Mouse (Mus musculus): ENCODE data around the gene Kdm2b. TPM values are rescaled to one million over a fixed set of nuclear protein-coding genes. Genes with fewer than 3 reads are reported as not detected.
A peak's percentile ranks its signal among the peaks of the same experiment; 100 is the strongest.

Gene Kdm2b
- polyA plus RNA-seq, 1 experiment: 30.3 TPM

GRCm38 (mm10) chr5:122965427-122965826 is 24.2 kb downstream of the Kdm2b start:
- TF ChIP-seq CTCF (IDR thresholded peaks at IDR 0.05; ENCODE audit: extremely low read depth, insufficient read depth, insufficient read length, insufficient replicate concordance) (no peak), POLR2A (IDR thresholded peaks at IDR 0.05; ENCODE audit: low read depth, low read length) (no peak)
- Histone ChIP-seq H3K36me3 (ENCODE audit: control insufficient read depth, insufficient read depth, low read length) (no peaks in the 10 kb centered on the region), H3K4me3 (ENCODE audit: extremely low read depth, insufficient read depth, insufficient read length) (no peak overlapping the region), H3K4me1 (ENCODE audit: control insufficient read depth, insufficient read depth, insufficient read length) (no peaks in the 10 kb centered on the region; the same call in 1 of the 2 replicates), H3K27me3 (ENCODE audit: control insufficient read depth, insufficient read depth, low read length) (no peaks in the 10 kb centered on the region), H3K27ac (ENCODE audit: insufficient read depth, low read length) (no peak overlapping the region)
- 42% methylated on average over 11 of the region's 11 CpGs for WGBS
- DNase-seq (ENCODE audit: low read depth in 1 of 2, low spot score in 2 of 2): no peak

GRCm38 (mm10) chr5:122964853-122965252 is 24.8 kb downstream of the Kdm2b start:
- no peak for TF ChIP-seq POLR2A (IDR thresholded peaks at IDR 0.05; ENCODE audit: low read depth, low read length)
- TF ChIP-seq CTCF (IDR thresholded peaks at IDR 0.05; ENCODE audit: extremely low read depth, insufficient read depth, insufficient read length, insufficient replicate concordance): no peak
- 87% methylated on average over 6 of the region's 6 CpGs for WGBS
- no peak for DNase-seq (ENCODE audit: low read depth in 1 of 2, low spot score in 2 of 2)
- Histone ChIP-seq H3K27me3 (ENCODE audit: control insufficient read depth, insufficient read depth, low read length) (no peaks in the 10 kb centered on the region), H3K36me3 (ENCODE audit: control insufficient read depth, insufficient read depth, low read length) (no peaks in the 10 kb centered on the region), H3K4me1 (ENCODE audit: control insufficient read depth, insufficient read depth, insufficient read length) (no peaks in the 10 kb centered on the region; the same call in 1 of the 2 replicates), H3K4me3 (ENCODE audit: extremely low read depth, insufficient read depth, insufficient read length) (no peak overlapping the region), H3K27ac (ENCODE audit: insufficient read depth, low read length) (no peak overlapping the region)

- no peak for DNase-seq (ENCODE audit: low read depth in 1 of 2, low spot score in 2 of 2)
These were observed 27.7 kb downstream of the Kdm2b start for GRCm38 (mm10) chr5:122961905-122962304.

GRCm38 (mm10) chr5:122959391-122959790 is 30.2 kb downstream of the Kdm2b start:
- H3K36me3 ChIP-seq (ENCODE audit: control insufficient read depth, insufficient read depth, low read length): no peaks in the 10 kb centered on the region
- WGBS: 93% methylated on average over 11 of the region's 11 CpGs
- no peaks in the 10 kb centered on the region for H3K27me3 ChIP-seq (ENCODE audit: control insufficient read depth, insufficient read depth, low read length)
- DNase-seq (ENCODE audit: low read depth in 1 of 2, low spot score in 2 of 2): no peak
- peaks cover 4% of the 10 kb centered on the region; the same call in 1 of the 2 replicates for H3K4me1 ChIP-seq (ENCODE audit: control insufficient read depth, insufficient read depth, insufficient read length)
- no peak overlapping the region for H3K27ac ChIP-seq (ENCODE audit: insufficient read depth, low read length)
- TF ChIP-seq POLR2A (IDR thresholded peaks at IDR 0.05; ENCODE audit: low read depth, low read length): no peak
- TF ChIP-seq CTCF (IDR thresholded peaks at IDR 0.05; ENCODE audit: extremely low read depth, insufficient read depth, insufficient read length, insufficient replicate concordance): no peak
- no peak overlapping the region for H3K4me3 ChIP-seq (ENCODE audit: extremely low read depth, insufficient read depth, insufficient read length)

More at GRCm38 (mm10) chr5:122961905-122962304, 27.7 kb downstream of the Kdm2b start:
- H3K4me1 ChIP-seq (ENCODE audit: control insufficient read depth, insufficient read depth, insufficient read length): no peaks in the 10 kb centered on the region
- H3K27ac ChIP-seq (ENCODE audit: insufficient read depth, low read length): no peak overlapping the region
- no peak for TF ChIP-seq POLR2A (IDR thresholded peaks at IDR 0.05; ENCODE audit: low read depth, low read length)
- no peak for TF ChIP-seq CTCF (IDR thresholded peaks at IDR 0.05; ENCODE audit: extremely low read depth, insufficient read depth, insufficient read length, insufficient replicate concordance)
- WGBS: 90% methylated on average over 3 of the region's 3 CpGs
- H3K4me3 ChIP-seq (ENCODE audit: extremely low read depth, insufficient read depth, insufficient read length): no peak overlapping the region
- no peaks in the 10 kb centered on the region for H3K27me3 ChIP-seq (ENCODE audit: control insufficient read depth, insufficient read depth, low read length)
- no peaks in the 10 kb centered on the region for H3K36me3 ChIP-seq (ENCODE audit: control insufficient read depth, insufficient read depth, low read length)

- Histone ChIP-seq H3K4me1 (ENCODE audit: control insufficient read depth, insufficient read depth, insufficient read length) (peaks cover 9% of the 10 kb centered on the region), H3K36me3 (ENCODE audit: control insufficient read depth, insufficient read depth, low read length) (no peaks in the 10 kb centered on the region), H3K4me3 (ENCODE audit: extremely low read depth, insufficient read depth, insufficient read length) (no peak overlapping the region), H3K27ac (ENCODE audit: insufficient read depth, low read length) (no peak overlapping the region), H3K27me3 (ENCODE audit: control insufficient read depth, insufficient read depth, low read length) (no peaks in the 10 kb centered on the region)
- no peak for DNase-seq (ENCODE audit: low read depth in 1 of 2, low spot score in 2 of 2)
- WGBS: 28% methylated on average over 3 of the region's 3 CpGs
- TF ChIP-seq POLR2A (IDR thresholded peaks at IDR 0.05; ENCODE audit: low read depth, low read length): no peak
- no peak for TF ChIP-seq CTCF (IDR thresholded peaks at IDR 0.05; ENCODE audit: extremely low read depth, insufficient read depth, insufficient read length, insufficient replicate concordance)
These were observed 33.6 kb downstream of the Kdm2b start for GRCm38 (mm10) chr5:122956059-122956458.

- Histone ChIP-seq H3K4me3 (ENCODE audit: extremely low read depth, insufficient read depth, insufficient read length) (peak overlapping the region; percentile 47), H3K27me3 (ENCODE audit: control insufficient read depth, insufficient read depth, low read length) (no peaks in the 10 kb centered on the region), H3K4me1 (ENCODE audit: control insufficient read depth, insufficient read depth, insufficient read length) (peaks cover 26% of the 10 kb centered on the region), H3K36me3 (ENCODE audit: control insufficient read depth, insufficient read depth, low read length) (no peaks in the 10 kb centered on the region; the same call in 1 of the 2 replicates), H3K27ac (ENCODE audit: insufficient read depth, low read length) (peak overlapping the region; percentile 9; the same call in 1 of the 2 replicates)
- WGBS: 1% methylated on average over 59 of the region's 59 CpGs
- TF ChIP-seq POLR2A (IDR thresholded peaks at IDR 0.05; ENCODE audit: low read depth, low read length) (no peak), CTCF (IDR thresholded peaks at IDR 0.05; ENCODE audit: extremely low read depth, insufficient read depth, insufficient read length, insufficient replicate concordance) (no peak)
- DNase-seq (ENCODE audit: low read depth in 1 of 2, low spot score in 2 of 2): peak in 1 of 2 experiments; percentile 18
These were observed 37.5 kb downstream of the Kdm2b start for GRCm38 (mm10) chr5:122951913-122952641.

Measured in spleen, adult 2 months (tissue).